Mouse (Mus musculus) layer of hippocampus, adult 6 months (tissue): Measurements from ENCODE around the gene Fryl. TPM values are rescaled to one million over a fixed set of nuclear protein-coding genes. Genes with fewer than 3 reads are reported as not detected.

ENCODE experiments used
- long read RNA-seq, 2 experiments: library from polyadenylated mRNA; unstranded; transcript quantifications; one replicate each; pipeline ENCODE4 v2.0.0; 2019 to 2020
- polyA plus RNA-seq: library from polyadenylated mRNA; unstranded; fragments of <200 nt; fragmentation: Nextera tagmentation; gene quantifications from 2 replicates; pipeline ENCODE4 v1.2.3, GENCODE M21; 2021

Gene Fryl
- polyA plus RNA-seq: 12.7 and 16.0 TPM in 2 replicates
- long read RNA-seq, experiment 1, partial matches to known transcripts: 7 of 18 reads
- long read RNA-seq, experiment 1, other reads (novel, unspliced or antisense): 11 of 18 reads
- long read RNA-seq, experiment 2, partial matches to known transcripts: 23 of 44 reads
- long read RNA-seq, experiment 2, other reads (novel, unspliced or antisense): 20 of 44 reads

GRCm38 (mm10) chr5:73256352-73257065 lies at the start of gene Fryl:
Gene Fryl (minus strand): TSS chr5:73256619.

GRCm38 (mm10) chr5:73292502-73293457 lies 36.4 kb upstream of the Fryl start, which contains the start of gene Ociad1:
Gene Ociad1 (plus strand): TSS chr5:73292784.

GRCm38 (mm10) chr5:73006784-73007581 lies 249.4 kb downstream of the Fryl start, which contains the start of gene Slc10a4:
Gene Slc10a4 (plus strand): TSS chr5:73006883.

GRCm38 (mm10) chr5:72974602-72975001 lies 281.8 kb downstream of the Fryl start, which contains the start of gene Gm10135:
Gene Gm10135 (minus strand): TSS chr5:72974702.

Other genes starting within 250 kb of the Fryl start
- gene Slc10a4, start 249.7 kb downstream of the Fryl start, polyA plus RNA-seq: 1.8 and 2.3 TPM in 2 replicates
- gene Ociad1, start 36.2 kb upstream of the Fryl start, polyA plus RNA-seq: 735 TPM in 2 replicates
- 117 and 122 TPM in 2 replicates for gene Ociad2, start 84.4 kb upstream of the Fryl start, polyA plus RNA-seq
- gene Cwh43, start 149.5 kb upstream of the Fryl start, polyA plus RNA-seq: 0.25 and 0.44 TPM in 2 replicates
- gene Dcun1d4, start 224.4 kb upstream of the Fryl start, polyA plus RNA-seq: 33.1 and 34.6 TPM in 2 replicates